Mouse (Mus musculus): Measurements from ENCODE around the gene Zfp423.

DNA sequence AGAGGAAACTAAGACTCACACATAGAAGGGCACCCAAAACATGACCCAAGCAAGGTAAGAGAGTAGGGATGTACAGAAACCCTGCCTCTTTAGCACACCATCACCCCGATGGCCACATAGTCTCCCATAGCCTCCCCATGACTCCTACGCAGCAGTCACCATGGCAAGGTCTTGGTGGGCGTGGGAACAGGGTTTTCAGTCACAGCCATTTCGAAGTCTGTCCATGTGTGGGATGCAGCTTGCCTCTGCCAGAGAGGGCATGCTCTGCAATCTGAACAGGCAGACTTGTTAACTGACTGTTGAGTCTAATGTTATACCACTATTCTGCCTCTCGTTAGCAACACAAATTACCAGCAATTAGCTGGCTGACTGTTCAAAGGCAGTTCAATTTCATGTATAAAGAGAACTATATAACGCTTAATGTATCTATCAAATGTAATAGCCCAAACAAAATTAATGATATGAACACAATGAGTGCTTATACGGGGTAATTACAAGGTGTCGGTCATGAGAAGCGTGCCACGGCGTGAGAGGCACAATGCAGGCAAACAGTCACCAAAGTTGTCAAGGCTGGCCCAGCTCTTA is 218.4 kb downstream of the Zfp423 start:
- TF ChIP-seq CTCF (IDR thresholded peaks at IDR 0.05; ENCODE audit: low read depth) = no peak
- no peak for TF ChIP-seq EP300 (IDR thresholded peaks at IDR 0.05; ENCODE audit: low read depth)

All from heart, postnatal 0 days (tissue).